Mouse (Mus musculus): ENCODE data around the gene Dkk3.
"Not testable (repeated sequence)": the region's sequence is repeated elsewhere in the genome, so short reads cannot be mapped to it uniquely, and the experiment has no call there.

The Dkk3 gene

DNA sequence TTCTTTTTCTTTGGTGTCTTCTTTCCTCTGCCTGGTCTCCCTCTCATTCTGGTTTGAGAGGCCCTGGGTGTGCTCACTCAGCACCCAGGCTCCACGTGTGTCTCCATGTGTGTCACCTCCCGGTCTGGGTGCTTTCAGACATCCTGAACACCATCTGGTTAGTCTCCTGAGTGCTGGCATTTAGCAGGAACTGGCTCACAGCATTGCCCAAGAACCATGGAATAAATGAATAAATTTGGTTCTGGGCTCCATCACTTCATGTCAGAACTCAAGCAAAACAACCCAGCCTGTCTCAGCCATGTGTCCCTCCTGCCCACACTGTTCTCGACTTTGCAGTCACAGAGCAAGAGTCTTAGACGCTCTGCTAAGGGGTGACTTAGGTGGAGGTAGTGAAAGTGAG is 13.8 kb upstream of the Dkk3 start:
- no peak for ATAC-seq (ENCODE audit: insufficient number of reproducible peaks, low FRiP score, low TSS enrichment)

- ATAC-seq (ENCODE audit: insufficient number of reproducible peaks, low FRiP score, low TSS enrichment): no peak
Observed at GRCm38 (mm10) chr7:112169955-112170692, 11.3 kb upstream of the Dkk3 start.

DNA sequence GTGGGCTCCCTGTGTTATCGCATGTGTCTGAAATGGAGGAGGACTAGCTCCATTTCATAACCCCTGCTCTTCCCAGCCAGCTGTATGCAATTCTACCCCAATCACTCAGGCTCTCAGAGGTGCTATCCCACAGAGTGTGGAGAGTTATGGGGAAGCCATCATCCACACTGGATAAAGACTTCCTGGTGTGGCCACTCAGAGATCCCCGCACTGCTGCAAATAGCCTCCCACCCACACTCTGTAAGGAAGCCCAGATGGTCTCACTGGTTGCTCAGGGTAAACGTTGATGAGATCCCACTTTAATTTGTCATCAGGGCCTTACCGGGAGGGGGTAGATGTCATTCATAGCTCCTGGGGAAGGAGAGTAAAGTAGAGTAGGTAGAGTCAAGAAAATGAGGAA is 6.7 kb upstream of the Dkk3 start:
- no peak for ATAC-seq (ENCODE audit: insufficient number of reproducible peaks, low FRiP score, low TSS enrichment)

- not testable (repeated sequence) for ATAC-seq (ENCODE audit: insufficient number of reproducible peaks, low FRiP score, low TSS enrichment)
Observed at GRCm38 (mm10) chr7:112165032-112165431, 6.2 kb upstream of the Dkk3 start.

GRCm38 (mm10) chr7:112164430-112164829 is 5.6 kb upstream of the Dkk3 start:
- no peak for ATAC-seq (ENCODE audit: insufficient number of reproducible peaks, low FRiP score, low TSS enrichment)

- no peak for ATAC-seq (ENCODE audit: insufficient number of reproducible peaks, low FRiP score, low TSS enrichment)
Observed at GRCm38 (mm10) chr7:112159835-112160234, 978 bp upstream of the Dkk3 start.

- ATAC-seq (ENCODE audit: insufficient number of reproducible peaks, low FRiP score, low TSS enrichment): no peak
Observed at GRCm38 (mm10) chr7:112158316-112158741, 528 bp downstream of the Dkk3 start.

DNA sequence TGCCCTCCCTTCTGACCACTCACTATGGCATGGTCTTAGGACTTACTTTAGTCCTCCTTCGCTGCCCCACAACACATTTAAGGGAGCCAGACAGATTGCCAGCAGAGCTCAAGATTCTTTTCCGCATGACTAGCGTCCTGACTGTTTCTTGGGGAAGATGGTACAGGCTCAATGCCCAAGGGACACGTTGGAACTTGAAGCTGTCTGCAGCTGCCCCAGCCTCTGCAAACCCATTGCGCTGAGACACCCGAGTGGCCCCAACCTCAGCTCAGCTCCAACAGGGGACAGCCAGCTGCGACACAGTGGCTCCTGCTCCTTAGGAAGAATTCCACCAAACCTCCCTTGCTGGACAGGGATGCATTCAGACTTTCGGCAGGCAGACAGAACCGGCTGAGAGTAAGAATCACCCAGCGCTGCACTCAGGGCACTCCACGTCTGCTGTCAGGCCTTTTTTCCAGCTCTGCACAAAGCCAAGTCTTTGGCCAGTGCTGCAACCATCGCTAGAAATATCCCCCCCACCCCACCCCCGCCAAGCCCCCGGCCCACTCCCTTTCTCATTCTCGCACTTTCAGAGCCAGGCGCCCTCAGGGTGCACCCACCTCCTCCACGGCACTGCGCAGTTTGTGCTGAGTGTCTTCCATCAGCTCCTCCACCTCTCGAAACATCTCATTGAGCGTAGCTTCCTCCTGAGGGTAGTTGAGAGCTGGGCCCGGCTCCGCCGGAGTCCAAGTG is 1.1 kb downstream of the Dkk3 start:
- ATAC-seq (ENCODE audit: insufficient number of reproducible peaks, low FRiP score, low TSS enrichment): no peak

DNA sequence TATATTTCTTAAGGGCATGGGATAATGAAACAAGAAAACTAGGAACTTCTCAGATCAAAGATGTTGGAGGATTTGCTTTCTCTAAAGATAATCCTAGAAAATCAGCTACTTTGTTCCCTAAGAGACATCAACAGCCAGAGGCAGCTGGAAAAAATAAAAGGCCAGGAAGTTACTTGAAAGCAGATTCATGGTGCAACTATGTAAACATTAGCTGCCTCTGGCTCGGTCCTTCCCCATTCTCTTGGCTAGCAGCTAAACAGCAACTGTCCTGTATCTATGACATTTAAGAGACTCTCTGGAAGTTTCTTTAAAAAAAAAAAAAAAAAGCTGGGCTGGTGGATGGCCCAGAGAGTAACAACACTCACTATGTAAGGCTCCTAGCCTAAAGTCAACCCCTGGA is 3.7 kb downstream of the Dkk3 start:
- no peak for ATAC-seq (ENCODE audit: insufficient number of reproducible peaks, low FRiP score, low TSS enrichment)

DNA sequence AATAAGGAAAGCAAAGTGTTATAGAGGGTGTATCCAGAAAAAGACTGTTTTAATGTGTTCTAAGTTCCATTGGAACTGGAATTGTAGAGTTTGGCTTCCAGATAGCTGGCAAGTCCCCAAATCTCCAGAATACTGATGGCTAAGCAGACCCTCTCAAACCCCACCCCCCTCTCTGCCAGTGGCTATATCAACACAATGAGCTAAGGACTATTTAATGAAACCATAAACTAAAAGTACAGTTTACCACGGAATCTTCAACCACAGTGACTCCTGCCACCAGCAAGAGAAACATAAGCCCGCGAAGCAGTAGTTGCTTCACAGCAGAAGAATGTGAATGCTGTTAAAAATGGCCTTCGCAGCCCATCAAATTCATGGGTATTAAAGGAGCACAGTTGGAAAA is 4.4 kb downstream of the Dkk3 start:
- no peak for ATAC-seq (ENCODE audit: insufficient number of reproducible peaks, low FRiP score, low TSS enrichment)

DNA sequence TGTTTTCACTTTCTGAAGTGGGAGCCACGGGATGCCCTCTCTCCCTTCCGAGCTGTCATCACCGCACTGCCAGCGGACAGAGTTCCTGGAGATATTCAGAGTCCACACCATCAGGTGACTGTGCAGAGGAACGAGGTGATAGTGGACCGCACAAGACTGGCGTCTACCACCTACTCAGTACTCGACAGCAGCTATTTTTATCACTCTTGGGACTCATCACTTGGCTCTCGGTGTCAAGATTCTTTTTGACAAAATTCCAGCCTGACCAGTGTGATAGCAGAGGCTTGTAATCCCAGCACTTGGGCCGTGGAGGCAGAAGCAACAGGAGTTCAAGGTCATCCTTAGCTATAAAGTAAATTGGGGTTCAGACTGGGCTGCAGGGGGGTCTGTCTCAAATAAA is 9.7 kb downstream of the Dkk3 start:
- no peak for ATAC-seq (ENCODE audit: insufficient number of reproducible peaks, low FRiP score, low TSS enrichment)

GRCm38 (mm10) chr7:112147979-112148378 is 10.9 kb downstream of the Dkk3 start:
- ATAC-seq (ENCODE audit: insufficient number of reproducible peaks, low FRiP score, low TSS enrichment): no peak

GRCm38 (mm10) chr7:112144646-112145179 is 14.1 kb downstream of the Dkk3 start:
- ATAC-seq (ENCODE audit: insufficient number of reproducible peaks, low FRiP score, low TSS enrichment): no peak

DNA sequence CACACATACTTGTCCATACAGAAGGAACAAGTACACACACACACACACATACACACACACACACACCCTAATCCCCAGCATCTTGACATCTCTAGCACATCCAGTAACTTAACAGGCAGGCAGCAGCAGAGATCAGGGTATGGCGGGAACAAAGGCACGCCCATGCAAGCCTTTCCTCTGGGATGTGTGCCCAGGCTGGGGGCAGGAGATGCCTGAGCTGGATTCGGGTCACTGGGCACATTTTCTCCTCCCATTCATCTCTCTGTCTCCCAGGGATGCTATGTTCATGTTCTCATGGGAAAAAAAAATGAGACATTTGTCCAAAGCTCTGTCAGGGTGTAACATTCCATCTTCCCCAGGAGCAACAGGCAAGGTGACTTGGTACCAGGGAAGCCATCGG is 14.9 kb downstream of the Dkk3 start:
- ATAC-seq (ENCODE audit: insufficient number of reproducible peaks, low FRiP score, low TSS enrichment): no peak

DNA sequence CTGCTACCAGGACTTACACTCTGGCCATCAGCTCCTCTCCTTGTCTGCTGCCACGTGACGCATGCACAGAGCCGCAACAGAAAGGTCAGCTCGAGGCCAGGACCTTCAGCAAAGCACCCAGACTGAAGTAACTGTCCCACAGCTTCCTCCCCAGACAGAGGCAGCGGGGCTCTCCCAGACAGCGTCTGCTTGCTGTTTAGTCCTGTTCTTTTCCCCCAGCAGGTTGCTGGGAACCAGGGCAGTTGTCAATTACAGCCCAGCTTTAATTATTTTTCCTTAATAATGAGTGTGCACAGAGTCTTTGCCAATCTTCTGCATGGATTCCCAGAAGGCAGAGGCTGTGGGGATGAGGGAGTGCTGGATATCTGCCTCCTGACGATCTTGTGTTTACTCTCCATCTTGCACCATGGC is 15.8 kb downstream of the Dkk3 start:
- no peak for ATAC-seq (ENCODE audit: insufficient number of reproducible peaks, low FRiP score, low TSS enrichment)

- no peak for ATAC-seq (ENCODE audit: insufficient number of reproducible peaks, low FRiP score, low TSS enrichment)
Observed at GRCm38 (mm10) chr7:112142616-112143015, 16.2 kb downstream of the Dkk3 start.

DNA sequence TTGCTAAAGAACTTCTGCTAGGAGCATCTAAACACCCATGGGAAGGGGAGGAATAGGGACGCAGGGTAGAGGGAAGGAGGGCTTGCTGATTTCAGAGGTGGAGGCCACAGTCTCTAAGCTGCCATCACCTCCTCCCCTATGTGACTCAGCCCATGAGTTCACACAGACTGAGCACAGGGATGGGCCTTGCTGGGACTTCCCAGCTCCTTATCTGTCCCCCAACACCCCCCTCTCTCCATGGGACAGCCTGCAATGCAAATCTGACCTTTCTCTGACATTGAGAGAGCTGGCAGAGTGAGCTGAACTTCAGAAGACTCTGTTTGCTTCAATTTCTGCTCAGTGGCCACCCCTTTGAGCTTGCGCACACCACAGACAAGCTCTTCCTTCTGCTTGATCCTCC is 18.1 kb downstream of the Dkk3 start:
- ATAC-seq (ENCODE audit: insufficient number of reproducible peaks, low FRiP score, low TSS enrichment): no peak

DNA sequence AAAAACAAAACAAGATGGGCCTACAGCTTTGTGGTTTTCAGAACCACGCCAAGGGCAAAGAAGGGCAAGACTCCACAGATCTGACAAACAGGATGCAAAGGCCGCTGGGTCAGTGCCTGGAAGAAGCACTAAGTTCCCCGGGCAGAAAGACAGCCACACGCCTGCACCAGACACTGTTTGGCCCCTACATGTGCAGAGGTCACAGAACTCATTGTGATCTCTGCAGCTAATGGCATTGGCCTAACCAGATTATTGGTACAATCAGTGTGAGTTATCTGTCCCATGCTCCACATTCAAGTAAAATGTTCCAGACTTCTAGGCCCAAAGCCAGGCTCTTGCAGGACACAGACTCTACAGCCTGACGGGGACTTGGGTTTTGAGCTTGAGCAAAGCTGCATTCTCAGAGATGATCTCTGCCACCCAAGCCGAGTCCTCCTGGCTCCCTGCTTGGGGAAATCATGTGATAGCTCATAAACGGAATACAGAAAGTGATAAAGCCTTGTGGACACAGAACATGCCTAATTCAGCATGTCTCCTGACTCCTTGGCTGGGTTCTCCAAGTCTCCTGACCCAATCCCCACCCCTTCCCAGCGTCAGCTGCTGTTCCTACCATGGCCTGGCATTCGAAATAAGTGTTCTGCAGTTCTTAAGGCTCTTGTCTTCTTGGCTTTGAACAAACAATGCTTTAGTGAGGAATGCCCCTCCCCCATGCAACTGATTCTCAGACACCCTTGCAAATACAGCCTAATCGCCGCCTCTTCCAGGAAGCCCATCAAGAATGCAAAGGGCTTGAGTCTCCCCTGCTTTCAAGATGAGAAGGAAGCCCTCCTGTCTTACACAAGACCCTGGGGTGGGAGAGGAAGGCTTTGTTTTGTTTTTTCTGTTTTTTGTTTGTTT is 20.1 kb downstream of the Dkk3 start:
- no peak for ATAC-seq (ENCODE audit: insufficient number of reproducible peaks, low FRiP score, low TSS enrichment)

- no peak for ATAC-seq (ENCODE audit: insufficient number of reproducible peaks, low FRiP score, low TSS enrichment)
Observed at GRCm38 (mm10) chr7:112138168-112138508, 20.7 kb downstream of the Dkk3 start.

DNA sequence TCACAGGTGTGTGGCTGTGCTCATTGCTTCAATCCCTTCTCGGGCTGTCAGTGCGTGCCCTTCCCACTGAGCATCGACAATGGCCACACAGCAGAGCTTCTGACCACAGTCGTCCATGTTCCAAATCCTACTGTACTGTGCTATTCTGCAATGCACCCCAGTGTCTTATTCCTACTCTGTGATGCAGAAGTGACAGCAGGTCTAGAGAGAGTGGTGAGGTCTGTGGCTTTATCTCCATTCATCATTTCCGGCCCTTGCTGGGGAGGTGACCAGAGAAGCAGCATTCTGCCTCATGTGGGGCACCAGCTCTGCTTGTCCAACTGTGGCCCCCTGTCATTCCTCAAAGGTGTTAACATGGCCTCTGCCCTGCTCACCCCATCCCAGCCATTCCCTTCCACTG is 22.3 kb downstream of the Dkk3 start:
- ATAC-seq (ENCODE audit: insufficient number of reproducible peaks, low FRiP score, low TSS enrichment): no peak

GRCm38 (mm10) chr7:112135161-112135560 is 23.7 kb downstream of the Dkk3 start:
- ATAC-seq (ENCODE audit: insufficient number of reproducible peaks, low FRiP score, low TSS enrichment): no peak
